Mouse (Mus musculus) liver, postnatal 0 days (tissue): ENCODE measurements around the gene Hsp90aa1.

Source experiments
- CTCF ChIP-seq: sonication (generic); IDR thresholded peaks from 2 replicates; pipeline ENCODE4 v1.5.1; 2016; ENCODE audit warnings: antibody characterized with exemption, low read depth
- EP300 ChIP-seq: IDR thresholded peaks from 2 replicates; pipeline ENCODE4 v1.6.1; 2016; ENCODE audit warnings: antibody characterized with exemption, low read depth, mild to moderate bottlenecking

- no peak for TF ChIP-seq CTCF
- TF ChIP-seq EP300: no peak
These were observed 11.7 kb upstream of the Hsp90aa1 start for GRCm38 (mm10) chr12:110714215-110714614.
